Mouse (Mus musculus): ENCODE results near the gene Trappc1. TPM values are rescaled to one million over a fixed set of nuclear protein-coding genes. Genes with fewer than 3 reads are reported as not detected.

Gene Trappc1
- polyA plus RNA-seq, 1 experiment from 2014 or later: 160 TPM

DNA sequence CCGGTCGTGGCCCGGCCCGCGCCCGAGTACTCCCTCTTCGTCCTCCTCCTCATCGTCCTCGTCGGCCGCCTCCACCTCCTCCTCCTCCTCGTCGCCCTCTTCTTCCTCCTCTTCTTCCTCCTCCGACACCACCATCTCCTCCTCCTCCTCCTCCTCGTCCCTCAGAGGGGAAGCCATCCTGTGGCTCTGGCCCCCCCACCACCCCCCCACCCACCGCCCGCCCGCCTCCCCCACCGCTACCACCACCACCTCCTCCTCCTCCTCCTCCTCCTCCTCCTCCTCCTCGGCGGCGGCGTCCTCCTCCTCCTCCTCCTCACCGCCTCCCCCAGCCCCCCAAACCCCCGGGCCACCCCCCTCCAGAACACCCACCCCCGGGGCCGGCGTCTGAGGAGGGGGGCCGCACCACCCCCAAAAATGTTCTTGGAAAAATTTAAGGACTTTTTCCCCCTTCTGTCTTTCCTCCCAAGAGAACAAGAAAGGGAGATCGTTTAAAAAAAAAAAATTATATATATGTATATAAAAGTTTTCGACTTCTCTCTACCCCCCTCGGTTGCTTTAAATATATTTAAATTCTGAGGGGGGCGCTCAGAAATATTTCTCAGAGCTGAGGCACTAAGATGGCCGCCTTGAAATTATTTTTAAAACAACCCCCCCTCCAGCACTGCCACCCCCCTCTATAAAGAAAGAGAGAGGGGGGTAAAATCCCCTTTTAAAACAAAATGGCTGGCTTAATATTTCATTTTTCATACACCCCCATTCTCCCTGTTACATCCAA, 45.6 kb downstream of the Trappc1 start, which contains the start of gene Chd3:
Gene Chd3, minus strand, starts transcription at position 192 of the 775 bp plus-strand sequence.
- H3K27me3 ChIP-seq (replicated peaks; ENCODE audit: control insufficient read depth, insufficient read depth, low read length): no peaks in the 10 kb centered on the region
- H3K4me3 ChIP-seq (ENCODE audit: low read depth, low read length): peak within 1 kb of the TSS; percentile 80
- 2% methylated on average over 10 of the region's 34 CpGs for WGBS
- peak within 1 kb of the TSS; percentile 64 for H3K4me2 ChIP-seq (ENCODE audit: low read length)
- peak within 1 kb of the TSS; percentile 100 for H3K9ac ChIP-seq (ENCODE audit: low read length)
- no peak for ATAC-seq (replicated peaks; ENCODE audit: low FRiP score, low TSS enrichment, low read depth)
- H3K36me3 ChIP-seq (ENCODE audit: control insufficient read depth, insufficient read depth, low read length): peaks cover 10% of the 10 kb centered on the region
- H3K4me1 ChIP-seq (replicated peaks; ENCODE audit: control insufficient read depth, insufficient read depth, low read length): peaks cover 42% of the 10 kb centered on the region
- H3K27ac ChIP-seq (ENCODE audit: low read depth): peak within 1 kb of the TSS; percentile 100
- DNase-seq (ENCODE audit: low spot score): peak; percentile 73
- H3K9me3 ChIP-seq (ENCODE audit: control insufficient read depth, low read length): no peaks in the 10 kb centered on the region

DNA sequence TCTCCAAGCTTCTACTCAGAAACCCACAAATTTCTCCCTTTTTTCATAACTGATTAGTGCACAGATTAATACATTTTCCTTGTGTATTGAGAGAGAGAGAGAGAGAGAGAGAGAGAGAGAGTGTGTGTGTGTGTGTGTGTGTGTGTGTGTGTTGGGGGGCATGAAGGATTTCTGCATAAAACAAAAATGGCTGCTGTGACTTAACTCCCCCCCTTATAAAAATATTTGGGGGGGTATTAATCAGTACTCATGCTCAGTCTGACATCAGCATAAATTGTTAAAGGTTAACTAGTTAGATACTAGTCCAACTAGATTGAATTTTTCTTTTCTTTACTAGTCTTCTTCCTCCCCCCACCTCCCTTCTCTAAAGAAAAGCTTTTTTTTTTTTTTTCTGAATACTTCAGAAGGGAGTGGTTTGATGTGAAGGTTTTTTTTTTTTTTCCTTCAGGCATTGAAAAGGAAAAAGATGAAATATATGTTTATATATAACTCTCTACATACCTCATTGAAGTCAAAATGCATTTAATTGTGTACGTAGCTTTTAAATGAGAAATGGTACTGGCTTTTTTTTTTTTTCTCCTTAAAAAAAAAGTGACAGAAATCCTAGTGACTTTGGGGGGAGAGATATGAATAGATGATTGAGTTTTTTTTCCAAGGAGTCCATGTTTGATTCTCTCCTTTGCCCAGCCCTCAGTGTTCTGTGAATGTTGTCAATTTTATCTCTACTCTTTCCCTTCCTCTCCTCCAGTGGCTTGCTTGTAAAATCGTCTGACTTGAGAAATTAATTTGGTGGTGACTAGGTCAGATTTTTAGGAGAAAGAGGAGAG, 46.4 kb downstream of the Trappc1 start:
- DNase-seq (ENCODE audit: low spot score) (no peak), ATAC-seq (replicated peaks; ENCODE audit: low FRiP score, low TSS enrichment, low read depth) (no peak)
- Histone ChIP-seq H3K4me3 (ENCODE audit: low read depth, low read length) (peak overlapping the region; percentile 80), H3K27me3 (replicated peaks; ENCODE audit: control insufficient read depth, insufficient read depth, low read length) (no peaks in the 10 kb centered on the region), H3K9me3 (ENCODE audit: control insufficient read depth, low read length) (no peaks in the 10 kb centered on the region), H3K4me1 (replicated peaks; ENCODE audit: control insufficient read depth, insufficient read depth, low read length) (peaks cover 34% of the 10 kb centered on the region), H3K9ac (ENCODE audit: low read length) (peak overlapping the region; percentile 100), H3K27ac (ENCODE audit: low read depth) (peak overlapping the region; percentile 100), H3K4me2 (ENCODE audit: low read length) (peak overlapping the region; percentile 59), H3K36me3 (ENCODE audit: control insufficient read depth, insufficient read depth, low read length) (peaks cover 10% of the 10 kb centered on the region)
- WGBS: 15% methylated on average over 2 of the region's 2 CpGs

DNA sequence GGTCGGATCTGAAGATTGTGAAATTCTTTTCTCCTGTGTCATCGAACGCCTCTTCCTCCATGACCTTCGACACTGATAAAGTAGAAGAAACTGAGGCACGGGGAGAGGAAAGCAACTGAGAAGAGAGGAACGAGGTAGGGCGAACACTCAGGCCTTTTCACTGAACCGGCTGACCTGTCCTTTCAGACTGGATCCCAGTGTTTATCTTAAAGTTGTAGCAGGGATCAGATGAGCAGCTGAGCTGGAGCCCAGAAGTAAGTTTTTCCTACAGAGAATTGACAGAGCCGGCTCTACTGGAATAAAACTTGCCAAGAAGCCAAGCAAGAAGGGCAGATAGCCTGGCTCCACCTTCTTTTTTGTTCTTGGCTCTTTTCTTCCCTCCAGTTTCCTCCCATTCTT, 47.0 kb downstream of the Trappc1 start:
- 18% methylated on average over 9 of the region's 9 CpGs for WGBS
- ATAC-seq (replicated peaks; ENCODE audit: low FRiP score, low TSS enrichment, low read depth) (no peak), DNase-seq (ENCODE audit: low spot score) (no peak)
- Histone ChIP-seq H3K27me3 (replicated peaks; ENCODE audit: control insufficient read depth, insufficient read depth, low read length) (no peaks in the 10 kb centered on the region), H3K36me3 (ENCODE audit: control insufficient read depth, insufficient read depth, low read length) (peaks cover 13% of the 10 kb centered on the region), H3K4me2 (ENCODE audit: low read length) (peak overlapping the region; percentile 38), H3K27ac (ENCODE audit: low read depth) (peak overlapping the region; percentile 64), H3K9me3 (ENCODE audit: control insufficient read depth, low read length) (no peaks in the 10 kb centered on the region), H3K9ac (ENCODE audit: low read length) (no peak overlapping the region), H3K4me3 (ENCODE audit: low read depth, low read length) (peak overlapping the region; percentile 6; the same call in 1 of the 2 replicates), H3K4me1 (replicated peaks; ENCODE audit: control insufficient read depth, insufficient read depth, low read length) (peaks cover 28% of the 10 kb centered on the region)

DNA sequence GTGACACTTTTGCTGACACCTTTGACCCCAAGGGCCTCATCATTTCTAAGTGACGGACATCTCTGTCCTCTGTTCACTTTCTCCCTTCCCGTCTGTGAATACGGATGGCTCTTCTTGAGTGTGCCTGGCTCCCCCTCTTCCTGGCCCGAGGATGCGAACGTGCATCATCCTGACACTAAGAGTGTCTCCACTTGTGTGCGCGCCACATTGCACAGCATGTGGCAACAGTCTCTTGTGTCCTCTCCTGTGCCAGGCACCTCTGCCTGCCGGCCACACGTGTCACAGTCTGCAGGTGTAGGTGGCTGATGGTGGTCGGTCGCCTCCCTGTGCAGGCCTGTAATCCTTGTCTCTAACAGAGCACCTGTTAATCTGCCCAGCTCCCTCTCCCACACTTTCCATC, 47.8 kb downstream of the Trappc1 start:
- DNase-seq (ENCODE audit: low spot score): no peak
- ATAC-seq (replicated peaks; ENCODE audit: low FRiP score, low TSS enrichment, low read depth): no peak
- Histone ChIP-seq H3K27ac (ENCODE audit: low read depth) (peak overlapping the region; percentile 64), H3K9me3 (ENCODE audit: control insufficient read depth, low read length) (no peaks in the 10 kb centered on the region), H3K36me3 (ENCODE audit: control insufficient read depth, insufficient read depth, low read length) (peaks cover 21% of the 10 kb centered on the region), H3K9ac (ENCODE audit: low read length) (no peak overlapping the region), H3K27me3 (replicated peaks; ENCODE audit: control insufficient read depth, insufficient read depth, low read length) (no peaks in the 10 kb centered on the region), H3K4me1 (replicated peaks; ENCODE audit: control insufficient read depth, insufficient read depth, low read length) (peaks cover 26% of the 10 kb centered on the region), H3K4me3 (ENCODE audit: low read depth, low read length) (no peak overlapping the region), H3K4me2 (ENCODE audit: low read length) (peak overlapping the region; percentile 38; the same call in 1 of the 2 replicates)
- WGBS: 40% methylated on average over 12 of the region's 12 CpGs

DNA sequence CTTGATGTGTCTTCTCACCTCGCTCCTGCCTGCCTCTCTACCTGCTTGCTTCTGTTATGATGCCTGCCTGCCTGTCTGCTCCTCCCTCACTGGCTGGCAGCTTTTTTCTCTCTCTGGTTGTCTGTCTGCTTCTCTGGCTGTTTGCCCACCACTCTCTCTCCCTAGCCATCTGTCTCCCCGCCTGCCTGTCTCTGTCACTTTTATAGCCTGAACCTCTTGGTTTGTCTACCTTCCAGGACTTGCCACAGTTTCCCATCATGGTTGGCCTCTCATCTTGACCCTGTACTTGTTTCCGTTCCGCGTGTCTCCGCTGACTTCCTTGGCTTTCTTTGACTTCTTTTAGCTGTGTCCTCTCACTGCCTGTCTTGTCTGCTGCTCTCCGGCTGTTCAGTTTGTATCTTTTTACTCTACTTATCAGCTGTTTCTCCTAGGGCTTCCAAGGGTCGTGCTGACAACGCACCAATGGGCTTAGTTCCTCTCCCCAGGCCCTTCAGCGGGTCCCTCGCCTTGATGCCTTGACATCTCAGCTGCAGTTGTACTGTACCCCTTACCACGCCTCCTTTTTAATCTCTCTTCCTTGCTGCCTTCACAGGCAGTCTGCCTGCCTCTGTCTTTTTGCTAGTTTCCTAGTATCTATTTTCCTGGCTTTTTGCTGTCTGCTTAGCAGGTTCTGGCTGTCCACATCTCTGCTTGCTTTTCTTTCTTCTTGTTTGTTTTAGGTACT, 48.4 kb downstream of the Trappc1 start:
- H3K9ac ChIP-seq (ENCODE audit: low read length): no peak overlapping the region
- H3K27me3 ChIP-seq (replicated peaks; ENCODE audit: control insufficient read depth, insufficient read depth, low read length): no peaks in the 10 kb centered on the region
- WGBS: 31% methylated on average over 12 of the region's 12 CpGs
- peak overlapping the region; percentile 64 for H3K27ac ChIP-seq (ENCODE audit: low read depth)
- DNase-seq (ENCODE audit: low spot score) (peak; percentile 60), ATAC-seq (replicated peaks; ENCODE audit: low FRiP score, low TSS enrichment, low read depth) (no peak)
- no peaks in the 10 kb centered on the region for H3K9me3 ChIP-seq (ENCODE audit: control insufficient read depth, low read length)
- peak overlapping the region; percentile 24; the same call in 1 of the 2 replicates for H3K4me2 ChIP-seq (ENCODE audit: low read length)
- peaks cover 27% of the 10 kb centered on the region for H3K36me3 ChIP-seq (ENCODE audit: control insufficient read depth, insufficient read depth, low read length)
- H3K4me3 ChIP-seq (ENCODE audit: low read depth, low read length): no peak overlapping the region
- H3K4me1 ChIP-seq (replicated peaks; ENCODE audit: control insufficient read depth, insufficient read depth, low read length): peaks cover 25% of the 10 kb centered on the region

DNA sequence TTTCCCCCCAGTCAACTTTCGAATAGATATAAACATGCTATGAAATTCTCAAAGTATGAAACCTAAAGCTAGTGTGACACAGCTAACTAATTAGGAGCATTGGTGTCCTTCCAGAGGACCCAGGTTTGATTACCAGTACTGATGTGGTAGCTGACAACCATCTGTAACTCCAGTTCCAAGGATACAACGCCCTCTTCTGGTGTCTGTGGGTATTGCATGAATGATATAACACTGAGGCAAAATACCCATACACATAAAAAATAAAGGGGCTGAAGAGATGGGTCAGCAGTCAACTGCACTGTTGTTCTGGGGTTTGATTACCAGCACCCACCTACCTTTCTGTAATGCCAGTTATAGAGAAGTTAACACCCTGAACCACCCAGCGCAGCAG, 49.0 kb downstream of the Trappc1 start:
- Histone ChIP-seq H3K36me3 (ENCODE audit: control insufficient read depth, insufficient read depth, low read length) (peaks cover 28% of the 10 kb centered on the region), H3K4me2 (ENCODE audit: low read length) (peak overlapping the region; percentile 24; the same call in 1 of the 2 replicates), H3K4me3 (ENCODE audit: low read depth, low read length) (no peak overlapping the region), H3K27me3 (replicated peaks; ENCODE audit: control insufficient read depth, insufficient read depth, low read length) (no peaks in the 10 kb centered on the region), H3K27ac (ENCODE audit: low read depth) (peak overlapping the region; percentile 64; the same call in 1 of the 2 replicates), H3K4me1 (replicated peaks; ENCODE audit: control insufficient read depth, insufficient read depth, low read length) (peaks cover 24% of the 10 kb centered on the region), H3K9me3 (ENCODE audit: control insufficient read depth, low read length) (no peaks in the 10 kb centered on the region), H3K9ac (ENCODE audit: low read length) (no peak overlapping the region)
- WGBS: 58% methylated on average over 3 of the region's 3 CpGs
- DNase-seq (ENCODE audit: low spot score) (no peak), ATAC-seq (replicated peaks; ENCODE audit: low FRiP score, low TSS enrichment, low read depth) (no peak)

DNA sequence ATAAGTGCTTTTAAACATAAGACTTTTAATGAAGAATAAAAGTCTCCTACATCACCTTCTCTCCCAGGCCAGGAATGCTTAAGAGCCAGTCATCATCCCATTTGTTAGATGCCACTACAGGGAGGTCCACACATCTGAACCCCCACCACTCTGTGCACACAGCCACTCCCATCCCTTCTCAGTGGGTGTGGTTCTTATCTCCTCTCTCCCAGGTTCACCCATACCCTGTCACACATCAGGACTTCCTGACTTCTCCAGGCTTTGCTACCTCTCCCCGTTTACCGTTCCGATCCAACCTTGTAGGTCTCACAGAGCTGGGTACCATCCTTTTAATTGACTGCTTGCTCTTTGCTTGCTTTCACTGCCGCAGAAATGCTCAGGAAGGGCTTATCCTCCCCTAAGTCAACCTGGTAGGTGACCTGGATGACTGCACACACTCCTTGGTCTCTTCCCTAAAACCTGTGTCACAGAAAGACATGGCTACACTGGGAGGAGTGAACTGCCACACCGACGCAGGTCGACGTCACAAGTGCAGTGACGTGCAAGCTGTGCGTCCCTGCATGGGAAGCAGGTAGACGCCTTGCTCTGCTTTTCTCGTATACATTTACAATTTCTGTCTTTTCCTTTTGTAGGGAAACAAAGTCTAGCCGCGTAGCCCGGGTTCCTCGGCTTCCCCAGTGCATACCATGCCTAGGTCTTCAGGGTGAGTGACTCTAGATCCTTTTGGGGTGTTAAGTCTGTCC, 49.6 kb downstream of the Trappc1 start:
- Histone ChIP-seq H3K27ac (ENCODE audit: low read depth) (no peak overlapping the region), H3K9me3 (ENCODE audit: control insufficient read depth, low read length) (no peaks in the 10 kb centered on the region), H3K36me3 (ENCODE audit: control insufficient read depth, insufficient read depth, low read length) (peaks cover 28% of the 10 kb centered on the region), H3K27me3 (replicated peaks; ENCODE audit: control insufficient read depth, insufficient read depth, low read length) (no peaks in the 10 kb centered on the region), H3K9ac (ENCODE audit: low read length) (no peak overlapping the region), H3K4me3 (ENCODE audit: low read depth, low read length) (no peak overlapping the region), H3K4me1 (replicated peaks; ENCODE audit: control insufficient read depth, insufficient read depth, low read length) (peaks cover 24% of the 10 kb centered on the region), H3K4me2 (ENCODE audit: low read length) (no peak overlapping the region)
- no peak for DNase-seq (ENCODE audit: low spot score)
- 92% methylated on average over 16 of the region's 16 CpGs for WGBS
- ATAC-seq (replicated peaks; ENCODE audit: low FRiP score, low TSS enrichment, low read depth): no peak

Measured in intestine, embryonic 14.5 days (tissue).